Mouse (Mus musculus) stomach, postnatal 0 days (tissue): ENCODE results near the gene Mef2d. TPM values are rescaled to one million over a fixed set of nuclear protein-coding genes. Genes with fewer than 3 reads are reported as not detected.

Experiments
- ATAC-seq: fragments of 200-750 bp; cut with Nextera tagmentation; 2 replicates; pipeline ENCODE4 v1.8.0; 2017; ENCODE audit not compliant: low FRiP score, low TSS enrichment
- DNase-seq: peaks from one replicate; pipeline ENCODE4 v3.0.0-alpha.2; 2016; ENCODE audit warnings: low spot score
- H3K27ac ChIP-seq: fragments of 300-500 bp; sonication (generic); replicated peaks from 2 replicates; pipeline ENCODE4 v1.5.1; 2014; ENCODE audit warnings: mild to moderate bottlenecking, control low read depth
- H3K27me3 ChIP-seq: fragments of 300-500 bp; sonication (generic); 2 replicates; pipeline ENCODE4 v1.6.1; 2014; ENCODE audit warnings: low read length; ENCODE audit not compliant: control insufficient read depth, insufficient read depth
- H3K36me3 ChIP-seq: fragments of 300-500 bp; sonication (generic); 2 replicates; pipeline ENCODE4 v1.6.1; 2014; ENCODE audit warnings: low read length, mixed read lengths; ENCODE audit not compliant: control insufficient read depth, insufficient read depth
- H3K4me1 ChIP-seq: fragments of 300-500 bp; sonication (generic); replicated peaks from 2 replicates; pipeline ENCODE4 v1.6.1; 2014; ENCODE audit warnings: antibody characterized with exemption; ENCODE audit not compliant: control insufficient read depth, insufficient read depth
- H3K4me2 ChIP-seq: fragments of 300-500 bp; sonication (generic); replicated peaks from 2 replicates; pipeline ENCODE4 v1.6.1; 2014; ENCODE audit warnings: low read depth, mild to moderate bottlenecking, control low read depth, moderate library complexity
- H3K4me3 ChIP-seq: fragments of 300-500 bp; sonication (generic); 2 replicates; pipeline ENCODE4 v1.5.1; 2014; ENCODE audit warnings: low read depth, low read length, control low read depth
- H3K9ac ChIP-seq: fragments of 300-500 bp; sonication (generic); 2 replicates; pipeline ENCODE4 v1.6.1; 2014; ENCODE audit warnings: mild to moderate bottlenecking, low read length, control low read depth, mixed read lengths
- H3K9me3 ChIP-seq: fragments of 300-500 bp; sonication (generic); 2 replicates; pipeline ENCODE4 v1.6.1; 2016; ENCODE audit warnings: low read length; ENCODE audit not compliant: control insufficient read depth
- CTCF ChIP-seq: IDR thresholded peaks from 2 replicates; pipeline ENCODE4 v1.5.1; 2016; ENCODE audit warnings: antibody characterized with exemption, low read depth, mild to moderate bottlenecking, moderate library complexity
- EP300 ChIP-seq: optimal IDR thresholded peaks from 2 replicates; pipeline ENCODE3; 2016; ENCODE audit warnings: antibody characterized with exemption
- WGBS: fragments of 180-500 bp; shearing (Covaris S2); extraction: QIAGEN DNeasy Blood & Tissue Kit; methylation state at CpG from one replicate; pipeline ENCODE4 v1.1.7; 2014; 5-methylcytosine and 5-hydroxymethylcytosine counted together
- polyA plus RNA-seq: library from polyadenylated mRNA; unstranded; fragments of >200 nt; fragmentation: Nextera tagmentation; extraction: Ambion mirVana; gene quantifications from 2 replicates; pipeline ENCODE4 v1.2.1, GENCODE M21; 2015

Gene Mef2d
- polyA plus RNA-seq, 1 experiment from 2014 or later, result 10.6 TPM

DNA sequence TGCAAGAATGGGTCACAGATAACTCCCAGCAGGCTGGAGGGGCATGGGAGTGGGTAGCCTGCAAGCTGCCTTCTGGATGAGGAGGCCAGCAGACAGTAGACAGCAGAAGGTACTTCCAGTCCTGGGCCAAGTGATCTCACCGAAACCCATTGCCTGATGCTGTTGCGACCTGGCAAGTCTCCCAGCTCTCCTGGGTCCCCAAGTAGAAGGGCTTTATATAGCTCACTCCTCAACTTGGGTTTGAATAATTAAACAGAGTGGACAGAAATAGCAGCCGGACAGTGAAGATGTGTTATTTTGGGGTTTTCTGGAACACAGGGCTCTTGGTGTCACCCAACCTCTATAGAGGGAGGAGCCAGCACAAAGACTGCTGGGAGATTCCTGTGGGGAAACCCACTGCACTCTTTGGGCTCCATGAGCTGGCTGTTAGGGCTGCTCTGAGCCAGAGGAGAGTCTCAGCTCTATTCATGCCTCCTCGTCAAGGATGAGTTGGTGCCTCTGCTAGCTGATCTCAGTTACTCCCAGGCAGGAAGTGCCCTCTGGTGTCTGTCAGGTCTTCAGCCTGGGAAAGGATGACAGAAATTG, 8.9 kb upstream of the Mef2d start:
- TF ChIP-seq EP300 (no peak), CTCF (no peak)
- ATAC-seq (no peak), DNase-seq (no peak)
- Histone ChIP-seq H3K4me3 (no peak overlapping the region), H3K27me3 (no peaks in the 10 kb centered on the region), H3K4me1 (0 out of 2 replicates have a peak, but pooled peaks cover 2% of the 10 kb centered on the region), H3K36me3 (no peaks in the 10 kb centered on the region), H3K9me3 (no peaks in the 10 kb centered on the region), H3K9ac (peak overlapping the region; percentile 8; the same call in 1 of the 2 replicates), H3K4me2 (no peak overlapping the region; the same call in 1 of the 2 replicates), H3K27ac (peak overlapping the region; percentile 5)
- 38% methylated on average over 4 of the region's 4 CpGs for WGBS

DNA sequence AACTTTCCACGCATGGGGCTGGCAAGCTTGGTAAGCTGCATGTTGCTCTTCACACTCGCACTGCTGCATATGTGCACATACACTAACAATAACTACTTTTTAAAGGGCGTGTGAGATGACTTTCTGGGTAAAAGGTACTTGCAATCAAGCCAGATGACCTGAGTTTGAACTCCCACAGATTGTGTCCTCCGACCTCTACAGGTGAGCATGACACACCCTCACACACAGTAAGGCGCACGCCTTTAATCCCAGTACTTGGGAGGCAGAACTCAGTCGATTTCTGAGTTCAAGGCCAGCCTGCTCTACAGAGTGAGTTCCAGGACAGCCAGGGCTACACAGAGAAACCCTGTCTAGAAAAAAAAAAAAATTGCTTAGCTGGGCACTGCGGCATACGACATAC, 5.8 kb upstream of the Mef2d start:
- H3K27ac ChIP-seq, result no peak overlapping the region
- no peaks in the 10 kb centered on the region for H3K9me3 ChIP-seq
- TF ChIP-seq EP300 (no peak), CTCF (no peak)
- H3K4me1 ChIP-seq, result peaks cover 20% of the 10 kb centered on the region
- WGBS, result 62% methylated on average over 9 of the region's 9 CpGs
- ATAC-seq (peak; percentile 16), DNase-seq (peak; percentile 46)
- H3K4me3 ChIP-seq, result no peak overlapping the region
- H3K27me3 ChIP-seq, result no peaks in the 10 kb centered on the region
- H3K4me2 ChIP-seq, result no peak overlapping the region
- no peaks in the 10 kb centered on the region for H3K36me3 ChIP-seq
- no peak overlapping the region for H3K9ac ChIP-seq

DNA sequence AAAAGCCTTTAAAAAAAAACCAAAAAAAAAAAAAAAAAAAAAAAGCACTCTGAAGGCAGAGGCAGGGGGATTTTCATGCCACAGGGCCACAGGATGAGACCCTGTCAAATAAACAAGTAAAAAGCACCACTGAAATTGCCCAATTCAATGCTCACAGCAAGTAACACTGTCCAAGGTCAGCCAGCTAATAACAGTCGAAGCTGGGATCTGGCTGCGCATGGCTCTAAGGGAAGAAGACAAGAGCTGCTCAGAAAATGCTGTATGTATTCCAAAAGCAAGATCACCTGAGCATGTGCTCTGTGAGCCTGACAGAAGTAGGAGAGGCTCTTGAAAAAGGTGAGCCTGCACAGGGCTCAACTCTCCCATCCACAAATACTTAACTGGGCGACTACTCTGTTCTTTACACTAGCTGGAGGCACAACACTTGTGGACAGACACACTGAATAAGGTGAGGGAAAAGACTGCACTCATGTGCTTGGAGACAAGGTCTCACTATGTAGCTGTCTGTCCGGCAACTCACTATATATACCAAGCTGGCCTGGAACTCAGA, 5.2 kb upstream of the Mef2d start:
- peak overlapping the region; percentile 45; the same call in 1 of the 2 replicates for H3K27ac ChIP-seq

DNA sequence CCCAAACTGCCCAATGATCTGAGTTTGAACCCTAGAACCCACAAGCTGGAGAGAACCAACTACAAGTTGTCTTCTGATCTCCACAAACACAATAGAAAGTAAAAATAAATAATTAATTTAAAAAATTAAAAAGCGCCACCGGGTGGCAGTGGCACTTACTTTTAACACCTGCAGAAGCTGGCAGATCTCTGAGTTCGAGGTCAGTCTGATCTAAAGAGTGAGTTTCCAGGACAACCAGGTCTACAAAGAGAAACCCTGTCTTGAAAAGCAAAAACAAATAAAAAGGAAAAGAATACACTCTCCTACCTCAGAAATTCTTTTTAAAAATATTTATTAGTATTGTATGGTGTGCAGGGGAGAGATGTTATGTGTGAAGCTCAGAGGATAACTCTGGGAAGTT, 4.4 kb upstream of the Mef2d start:
- ATAC-seq (no peak), DNase-seq (no peak)
- Histone ChIP-seq H3K4me3 (peak overlapping the region; percentile 58), H3K4me1 (peaks cover 20% of the 10 kb centered on the region), H3K9ac (peak overlapping the region; percentile 53), H3K9me3 (no peaks in the 10 kb centered on the region), H3K27me3 (no peaks in the 10 kb centered on the region), H3K36me3 (no peaks in the 10 kb centered on the region), H3K4me2 (peak overlapping the region; percentile 96), H3K27ac (peak overlapping the region; percentile 100)
- WGBS, result 12% methylated on average over 3 of the region's 3 CpGs
- TF ChIP-seq EP300 (no peak), CTCF (peak; percentile 41)

More for the DNA sequence above, 5.2 kb upstream of the Mef2d start:
- Histone ChIP-seq H3K9ac (no peak overlapping the region), H3K4me2 (no peak overlapping the region), H3K36me3 (no peaks in the 10 kb centered on the region), H3K9me3 (no peaks in the 10 kb centered on the region), H3K4me1 (peaks cover 20% of the 10 kb centered on the region), H3K27me3 (no peaks in the 10 kb centered on the region), H3K4me3 (no peak overlapping the region)
- no peak for ATAC-seq
- no peak for DNase-seq
- no peak for TF ChIP-seq EP300
- no peak for TF ChIP-seq CTCF
- WGBS, result 79% methylated on average over 4 of the region's 4 CpGs

DNA sequence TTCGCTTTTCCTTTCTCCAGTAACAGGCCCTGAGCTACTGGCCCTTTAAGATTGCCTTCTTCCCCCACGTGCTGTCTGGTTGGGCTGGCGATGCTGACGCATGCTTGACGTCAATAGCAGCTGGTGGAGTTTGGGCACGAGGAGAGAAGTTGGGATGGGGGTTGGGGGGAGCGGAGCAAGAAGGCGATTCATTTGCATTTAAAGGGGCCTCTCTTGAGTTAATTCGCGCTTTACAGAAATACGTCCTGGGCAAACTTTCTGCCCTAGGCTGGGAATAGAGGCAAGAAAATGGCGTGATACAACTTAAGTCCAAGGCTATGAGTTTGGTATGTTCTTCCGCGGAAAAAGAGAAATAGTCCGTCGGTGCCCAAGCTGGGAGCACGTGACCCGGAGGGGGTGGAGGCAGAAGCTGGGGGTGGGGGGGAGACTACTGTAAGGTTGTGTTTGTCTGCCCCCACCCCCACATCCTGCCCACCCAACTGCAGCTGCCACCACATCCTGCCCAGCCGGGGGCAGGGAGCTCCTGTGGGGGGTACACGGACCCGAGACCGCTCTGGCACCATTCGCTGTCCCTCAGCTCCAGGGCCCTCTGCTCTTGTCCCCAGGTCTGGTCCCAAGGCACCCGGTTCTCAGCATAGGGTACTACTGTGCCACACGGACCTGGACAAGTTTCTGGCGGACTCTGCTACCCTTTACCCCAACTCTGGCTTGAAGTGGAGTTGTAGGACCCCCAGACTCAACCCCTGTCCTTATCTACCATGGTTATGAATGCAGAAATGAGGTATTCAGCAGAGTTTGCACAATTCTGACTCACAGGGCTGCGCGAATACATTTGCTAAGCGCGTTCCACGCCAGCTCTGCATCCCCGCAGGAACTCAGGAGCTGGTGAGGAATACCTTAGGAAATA, 3.6 kb upstream of the Mef2d start:
- ATAC-seq, result peak; percentile 57
- peak overlapping the region; percentile 100 for H3K27ac ChIP-seq
- peak overlapping the region; percentile 96 for H3K4me2 ChIP-seq
- H3K27me3 ChIP-seq, result no peaks in the 10 kb centered on the region
- no peaks in the 10 kb centered on the region for H3K9me3 ChIP-seq
- TF ChIP-seq EP300 (peak; percentile 80), CTCF (no peak)
- peak overlapping the region; percentile 58 for H3K4me3 ChIP-seq
- peak; percentile 96 for DNase-seq
- under 1% methylated on average over 32 of the region's 32 CpGs for WGBS
- H3K36me3 ChIP-seq, result no peaks in the 10 kb centered on the region
- H3K9ac ChIP-seq, result peak overlapping the region; percentile 83
- peaks cover 20% of the 10 kb centered on the region for H3K4me1 ChIP-seq
